Mouse (Mus musculus) midbrain, embryonic 13.5 days (tissue): ENCODE measurements at regions not wholly inside any gene's neighbourhood (a gene's known extent, or its start where the extent isn't known, plus 50 kb on each side); places are given as distances from the start of the nearest gene placed in this dataset.

Source experiments
- ATAC-seq: fragments of 200-750 bp; cut with Nextera tagmentation; 2 replicates; pipeline ENCODE4 v1.8.0; 2017; ENCODE audit warnings: mild to moderate bottlenecking, moderate TSS enrichment, moderate library complexity
- H3K27ac ChIP-seq: fragments of 300-500 bp; sonication (generic); 2 replicates; pipeline ENCODE4 v1.5.1; 2015; ENCODE audit warnings: inconsistent platforms, mild to moderate bottlenecking, moderate library complexity
- H3K27me3 ChIP-seq: fragments of 300-500 bp; sonication (generic); 2 replicates; pipeline ENCODE4 v1.6.1; 2015; ENCODE audit warnings: mild to moderate bottlenecking, inconsistent platforms
- H3K36me3 ChIP-seq: fragments of 300-500 bp; sonication (generic); 2 replicates; pipeline ENCODE4 v1.6.1; 2015; ENCODE audit warnings: mild to moderate bottlenecking, inconsistent platforms
- H3K4me1 ChIP-seq: fragments of 300-500 bp; sonication (generic); replicated peaks from 2 replicates; pipeline ENCODE4 v1.6.1; 2015; ENCODE audit warnings: inconsistent platforms
- H3K4me2 ChIP-seq: fragments of 300-500 bp; sonication (generic); replicated peaks from 2 replicates; pipeline ENCODE4 v1.6.1; 2015; ENCODE audit warnings: moderate library complexity, mild to moderate bottlenecking, inconsistent platforms
- H3K4me3 ChIP-seq: fragments of 300-500 bp; sonication (generic); replicated peaks from 2 replicates; pipeline ENCODE4 v1.5.1; 2015; ENCODE audit warnings: mild to moderate bottlenecking, inconsistent platforms
- H3K9ac ChIP-seq: fragments of 300-500 bp; sonication (generic); replicated peaks from 2 replicates; pipeline ENCODE4 v1.6.1; 2015; ENCODE audit warnings: mild to moderate bottlenecking, inconsistent platforms
- H3K9me3 ChIP-seq: fragments of 300-500 bp; sonication (generic); 2 replicates; pipeline ENCODE4 v1.6.1; 2016; ENCODE audit warnings: mild to moderate bottlenecking, inconsistent platforms
- WGBS: fragments of 180-500 bp; shearing (Covaris S2); methylation state at CpG from one replicate; pipeline ENCODE4 v1.1.7; 2015; 5-methylcytosine and 5-hydroxymethylcytosine counted together

GRCm38 (mm10) chr10:45009676-45010075, 57.3 kb upstream of the Prep start:
- Histone ChIP-seq H3K27me3 (0 out of 2 replicates have a peak, but pooled peaks cover 9% of the 10 kb centered on the region), H3K27ac (no peak overlapping the region), H3K9me3 (no peaks in the 10 kb centered on the region), H3K9ac (no peak overlapping the region), H3K4me3 (no peak overlapping the region), H3K4me1 (no peaks in the 10 kb centered on the region), H3K36me3 (no peaks in the 10 kb centered on the region), H3K4me2 (no peak overlapping the region)
- 13% methylated on average over 10 of the region's 10 CpGs for WGBS
- ATAC-seq: peak; percentile 88

GRCm38 (mm10) chr10:45009235-45009634, 57.8 kb upstream of the Prep start:
- Histone ChIP-seq H3K27me3 (0 out of 2 replicates have a peak, but pooled peaks cover 9% of the 10 kb centered on the region), H3K4me2 (no peak overlapping the region), H3K27ac (no peak overlapping the region), H3K4me3 (no peak overlapping the region), H3K9ac (no peak overlapping the region), H3K36me3 (no peaks in the 10 kb centered on the region), H3K4me1 (no peaks in the 10 kb centered on the region), H3K9me3 (no peaks in the 10 kb centered on the region)
- WGBS: 72% methylated on average over 1 of the region's 1 CpGs
- 0 out of 2 replicates have a peak, but pooled peaks have one; percentile 11 for ATAC-seq

DNA sequence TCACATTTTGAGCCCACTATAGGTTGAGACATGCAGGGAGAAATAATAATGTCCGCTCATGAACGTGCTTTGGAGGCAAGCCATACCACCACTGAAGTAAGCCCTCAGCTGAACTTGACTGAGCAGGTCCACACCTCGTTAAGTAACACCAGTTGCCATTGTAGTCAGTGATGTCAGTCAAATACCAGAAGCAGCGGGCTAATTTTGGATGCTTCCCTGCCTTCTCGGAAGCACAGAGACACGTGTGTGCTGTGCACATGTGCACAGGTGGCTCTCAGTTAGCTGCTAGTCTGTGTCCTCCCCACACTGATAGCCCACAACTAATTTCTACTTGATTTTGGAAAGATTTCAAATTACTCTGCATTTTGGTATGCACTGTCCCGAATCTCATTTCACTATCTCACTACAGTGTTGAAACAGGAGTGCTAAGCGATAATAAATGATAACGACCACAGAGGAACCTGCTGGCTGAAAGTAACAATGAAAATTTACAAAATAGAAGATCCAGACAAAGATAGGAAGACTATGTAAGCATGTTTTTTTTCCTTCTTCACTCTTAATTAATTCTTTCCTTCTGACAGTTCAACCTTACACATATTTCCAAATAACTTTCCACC, 62.9 kb upstream of the Prep start:
- Histone ChIP-seq H3K36me3 (no peaks in the 10 kb centered on the region), H3K4me3 (no peak overlapping the region), H3K4me2 (no peak overlapping the region), H3K4me1 (peaks cover 16% of the 10 kb centered on the region), H3K27me3 (0 out of 2 replicates have a peak, but pooled peaks cover 5% of the 10 kb centered on the region), H3K27ac (no peak overlapping the region), H3K9ac (no peak overlapping the region), H3K9me3 (no peaks in the 10 kb centered on the region)
- no peak for ATAC-seq
- WGBS: 86% methylated on average over 9 of the region's 9 CpGs

- Histone ChIP-seq H3K27ac (no peak overlapping the region), H3K9ac (0 out of 2 replicates have a peak overlapping the region, but pooled peaks have one; percentile 16), H3K27me3 (0 out of 2 replicates have a peak, but pooled peaks cover 2% of the 10 kb centered on the region), H3K4me1 (peaks cover 16% of the 10 kb centered on the region), H3K4me3 (no peak overlapping the region), H3K4me2 (no peak overlapping the region), H3K36me3 (no peaks in the 10 kb centered on the region), H3K9me3 (no peaks in the 10 kb centered on the region)
- 52% methylated on average over 2 of the region's 2 CpGs for WGBS
- no peak for ATAC-seq
Measured at GRCm38 (mm10) chr10:45003344-45003681, 63.7 kb upstream of the Prep start.

GRCm38 (mm10) chr10:45002637-45003343, 64.2 kb upstream of the Prep start:
- Histone ChIP-seq H3K4me1 (peaks cover 22% of the 10 kb centered on the region), H3K4me2 (no peak overlapping the region), H3K9me3 (no peaks in the 10 kb centered on the region), H3K9ac (0 out of 2 replicates have a peak overlapping the region, but pooled peaks have one; percentile 16), H3K27ac (no peak overlapping the region), H3K27me3 (no peaks in the 10 kb centered on the region), H3K36me3 (no peaks in the 10 kb centered on the region), H3K4me3 (no peak overlapping the region)
- 65% methylated on average over 8 of the region's 8 CpGs for WGBS
- no peak for ATAC-seq

GRCm38 (mm10) chr10:45000873-45001859, 65.8 kb upstream of the Prep start:
- ATAC-seq: peak; percentile 49; the same call in 1 of the 2 replicates
- H3K9me3 ChIP-seq: no peaks in the 10 kb centered on the region
- H3K4me1 ChIP-seq: peaks cover 29% of the 10 kb centered on the region
- H3K27ac ChIP-seq: peak overlapping the region; percentile 81; the same call in 1 of the 2 replicates
- peak overlapping the region; percentile 42 for H3K4me3 ChIP-seq
- H3K27me3 ChIP-seq: no peaks in the 10 kb centered on the region
- H3K9ac ChIP-seq: peak overlapping the region; percentile 63
- H3K36me3 ChIP-seq: no peaks in the 10 kb centered on the region
- peak overlapping the region; percentile 71 for H3K4me2 ChIP-seq
- WGBS: 46% methylated on average over 12 of the region's 12 CpGs

DNA sequence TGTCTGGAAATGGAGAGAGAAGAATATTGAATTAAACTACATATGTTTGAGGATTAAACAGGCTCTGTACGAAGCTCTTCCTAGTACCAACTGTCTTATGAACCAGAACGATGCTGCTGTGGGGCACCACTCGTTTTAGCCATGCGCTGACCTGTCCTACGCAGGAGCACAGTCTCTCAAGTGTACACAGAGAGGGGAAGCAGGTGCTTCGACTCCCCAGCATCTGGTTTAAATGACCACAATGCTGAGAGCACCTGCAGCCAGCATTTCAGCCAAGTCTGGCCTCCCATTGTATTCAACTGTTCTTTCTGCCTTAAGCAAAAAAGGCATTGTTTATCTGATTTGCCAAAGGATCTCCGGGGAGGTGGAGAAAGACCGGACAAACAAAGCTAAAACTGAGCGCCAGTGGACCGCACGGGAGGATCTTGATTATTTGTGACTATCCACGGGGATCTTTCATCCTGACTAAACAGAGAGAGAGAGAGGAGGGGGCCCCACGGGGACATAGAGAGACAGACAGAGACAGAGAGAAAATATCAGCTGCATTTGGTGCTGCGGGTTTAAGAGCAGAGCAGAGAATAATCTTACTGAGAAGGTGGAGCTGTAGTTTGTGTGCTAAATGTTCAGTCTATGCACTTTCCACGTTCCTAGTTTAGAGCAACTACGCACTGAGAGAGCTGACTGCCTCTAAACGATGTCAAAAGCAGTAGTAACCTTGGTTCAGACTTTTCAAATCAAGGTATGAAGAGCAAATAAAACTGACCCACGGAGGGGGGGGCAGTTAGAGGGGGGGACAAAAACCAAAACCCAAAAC, 66.8 kb upstream of the Prep start:
- 7% methylated on average over 18 of the region's 18 CpGs for WGBS
- peak overlapping the region; percentile 71 for H3K4me2 ChIP-seq
- H3K4me1 ChIP-seq: peaks cover 35% of the 10 kb centered on the region
- H3K36me3 ChIP-seq: no peaks in the 10 kb centered on the region
- H3K9ac ChIP-seq: peak overlapping the region; percentile 63
- peak; percentile 69 for ATAC-seq
- H3K27me3 ChIP-seq: no peaks in the 10 kb centered on the region
- H3K4me3 ChIP-seq: peak overlapping the region; percentile 42
- H3K27ac ChIP-seq: peak overlapping the region; percentile 81
- H3K9me3 ChIP-seq: no peaks in the 10 kb centered on the region

DNA sequence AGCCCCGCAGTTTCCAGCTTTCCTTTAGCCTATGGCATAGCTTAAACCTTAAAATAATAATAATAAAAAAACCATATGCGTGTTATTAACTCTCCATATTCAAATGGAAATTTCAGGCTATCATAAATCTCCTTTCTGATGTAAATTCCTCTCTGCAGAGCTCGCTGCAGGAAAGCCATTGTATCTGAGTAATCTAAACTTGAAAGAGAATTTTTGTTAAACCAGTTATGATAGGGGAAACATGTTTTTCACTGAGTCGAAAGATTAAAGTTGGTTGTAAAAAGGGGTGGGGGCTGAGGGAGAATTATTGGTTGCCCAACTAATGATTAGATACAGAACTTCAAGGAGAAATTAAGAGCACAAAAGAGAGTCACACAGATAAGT, 69.1 kb upstream of the Prep start:
- Histone ChIP-seq H3K4me1 (peaks cover 49% of the 10 kb centered on the region), H3K9ac (no peak overlapping the region; the same call in 1 of the 2 replicates), H3K27ac (peak overlapping the region; percentile 56), H3K4me2 (peak overlapping the region; percentile 53), H3K27me3 (no peaks in the 10 kb centered on the region), H3K4me3 (peak overlapping the region; percentile 27), H3K9me3 (no peaks in the 10 kb centered on the region), H3K36me3 (no peaks in the 10 kb centered on the region)
- WGBS: 2% methylated on average over 4 of the region's 4 CpGs
- ATAC-seq: no peak

DNA sequence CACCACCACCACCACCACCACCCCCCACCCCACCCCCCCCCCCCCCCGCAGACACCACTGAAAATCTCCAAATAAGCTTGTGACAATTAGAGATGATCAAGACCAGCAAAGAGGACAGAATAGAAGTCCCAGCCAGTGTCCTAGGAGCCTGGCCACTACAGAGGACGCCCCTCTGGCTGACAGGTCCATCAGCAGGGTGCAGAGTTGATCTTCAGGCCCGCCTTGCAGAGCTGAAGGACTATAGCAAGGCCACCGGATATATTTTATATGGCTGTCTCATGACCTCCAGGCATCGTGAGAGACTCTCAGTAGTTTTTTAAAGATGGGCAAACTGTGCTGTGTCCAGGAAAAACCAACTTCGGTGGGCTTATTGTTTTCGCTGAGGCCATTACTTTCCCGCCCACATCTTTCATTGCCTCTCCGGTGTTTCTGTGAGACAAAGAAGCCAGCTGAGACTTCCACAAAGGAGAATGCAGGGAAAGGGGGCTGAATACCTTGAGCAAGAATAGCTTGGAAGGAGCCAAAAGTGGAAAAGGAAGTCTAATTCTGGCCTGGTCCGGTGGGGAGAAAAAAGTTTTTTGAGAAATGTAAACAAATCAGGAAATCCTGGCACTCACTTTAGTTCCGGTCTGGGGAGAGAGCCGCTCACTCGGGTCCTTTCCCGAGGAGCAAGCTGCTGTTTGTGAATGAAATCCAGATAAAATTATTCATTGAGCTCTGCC, 69.7 kb upstream of the Prep start:
- Histone ChIP-seq H3K4me1 (peaks cover 49% of the 10 kb centered on the region), H3K4me2 (peak overlapping the region; percentile 53), H3K27ac (peak overlapping the region; percentile 56), H3K9me3 (no peaks in the 10 kb centered on the region), H3K4me3 (peak overlapping the region; percentile 27), H3K9ac (no peak overlapping the region; the same call in 1 of the 2 replicates), H3K36me3 (no peaks in the 10 kb centered on the region), H3K27me3 (no peaks in the 10 kb centered on the region)
- no peak for ATAC-seq
- 3% methylated on average over 13 of the region's 14 CpGs for WGBS

GRCm38 (mm10) chr10:44995756-44996155, 71.2 kb upstream of the Prep start:
- ATAC-seq: no peak
- Histone ChIP-seq H3K9me3 (no peaks in the 10 kb centered on the region), H3K27ac (no peak overlapping the region), H3K4me2 (no peak overlapping the region), H3K9ac (no peak overlapping the region), H3K4me3 (no peak overlapping the region), H3K4me1 (peaks cover 49% of the 10 kb centered on the region), H3K27me3 (no peaks in the 10 kb centered on the region), H3K36me3 (no peaks in the 10 kb centered on the region)
- 47% methylated on average over 6 of the region's 6 CpGs for WGBS
